Mouse (Mus musculus) adipocyte (in vitro differentiated cells): ENCODE data around the gene Mrps16.

Source experiments
- DNase-seq: peaks from one replicate; pipeline ENCODE4 v3.0.0-alpha.2; 2016; ENCODE audit warnings: low spot score

Gene Mrps16

DNA sequence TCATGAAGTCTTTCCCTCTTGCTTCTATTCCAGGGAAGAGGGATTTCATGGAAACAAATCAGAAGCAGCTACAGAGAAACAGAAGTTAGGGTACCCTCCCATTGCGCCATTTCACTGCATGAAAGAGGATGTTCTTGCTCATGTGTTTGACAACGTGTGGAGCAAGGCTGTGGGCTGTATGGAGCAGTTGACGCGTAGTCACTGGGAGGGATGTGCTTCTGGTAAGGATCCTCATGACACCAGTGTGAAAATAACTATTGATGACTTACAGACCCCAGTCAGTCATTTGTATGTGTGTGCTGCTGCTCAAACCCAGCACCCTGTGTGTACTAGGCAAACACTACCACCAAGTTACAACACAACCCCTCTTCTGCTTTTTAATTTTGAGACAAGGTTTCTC, 30.2 kb downstream of the Mrps16 start:
- no peak for DNase-seq

DNA sequence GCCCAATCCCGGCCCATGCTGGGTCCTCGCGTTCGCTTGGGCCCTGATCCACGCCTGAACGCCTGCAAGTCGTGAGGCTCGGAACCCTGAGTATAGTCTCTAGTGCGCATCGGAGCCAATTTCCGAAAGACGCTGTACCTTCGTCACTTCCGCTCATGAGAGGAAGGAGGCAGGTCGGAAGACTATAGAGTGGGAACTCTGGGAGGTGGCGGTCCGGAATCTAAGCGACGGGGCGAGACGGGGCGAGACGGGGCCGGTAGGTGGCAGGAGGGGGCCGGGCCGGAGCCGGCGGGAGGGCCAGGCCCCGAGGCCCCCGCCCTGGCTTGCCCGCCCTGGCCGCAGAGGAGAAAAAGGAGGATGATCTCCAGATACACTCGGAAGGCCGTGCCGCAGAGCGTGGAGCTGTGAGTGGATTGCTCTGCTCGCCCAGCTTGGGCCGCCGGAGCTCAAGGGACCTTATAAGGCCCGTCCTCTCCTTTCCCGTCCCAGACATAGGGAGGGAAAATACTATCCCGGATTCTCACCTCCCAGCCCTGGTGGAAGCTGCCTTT, 45.4 kb downstream of the Mrps16 start, which contains the start of the genes Ecd and Fam149b:
TSS of gene Ecd (minus strand) at position 131 of the 551 bp plus-strand sequence.
TSS of gene Fam149b (plus strand) at position 172 of the 551 bp plus-strand sequence.
- peak; percentile 94 for DNase-seq

DNA sequence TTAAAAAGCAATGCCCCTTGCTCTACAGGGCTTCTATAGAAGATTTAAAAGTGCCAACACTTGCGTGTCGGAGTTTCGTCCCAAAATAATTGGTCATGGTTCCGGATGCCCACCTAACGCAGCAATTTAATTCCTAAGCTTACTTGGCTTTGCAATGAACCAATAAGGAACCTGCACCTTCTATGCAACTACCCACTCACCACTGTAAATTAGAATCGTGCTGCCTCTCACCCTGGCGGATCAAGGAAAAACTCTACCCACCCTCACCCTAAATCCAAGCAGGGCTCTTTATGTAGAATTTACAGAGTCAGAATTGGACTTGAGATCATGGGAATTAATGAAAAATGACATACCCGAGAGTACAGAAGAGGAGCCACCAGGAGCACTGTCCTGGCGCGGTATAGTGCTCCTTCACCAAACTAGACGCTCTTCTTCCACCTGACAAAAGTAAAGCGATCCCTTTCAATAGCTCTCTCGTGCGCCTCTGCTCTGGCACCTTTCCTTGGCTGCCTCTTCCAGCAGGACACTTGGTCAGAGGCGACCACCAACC, 45.9 kb downstream of the Mrps16 start:
- no peak for DNase-seq

DNA sequence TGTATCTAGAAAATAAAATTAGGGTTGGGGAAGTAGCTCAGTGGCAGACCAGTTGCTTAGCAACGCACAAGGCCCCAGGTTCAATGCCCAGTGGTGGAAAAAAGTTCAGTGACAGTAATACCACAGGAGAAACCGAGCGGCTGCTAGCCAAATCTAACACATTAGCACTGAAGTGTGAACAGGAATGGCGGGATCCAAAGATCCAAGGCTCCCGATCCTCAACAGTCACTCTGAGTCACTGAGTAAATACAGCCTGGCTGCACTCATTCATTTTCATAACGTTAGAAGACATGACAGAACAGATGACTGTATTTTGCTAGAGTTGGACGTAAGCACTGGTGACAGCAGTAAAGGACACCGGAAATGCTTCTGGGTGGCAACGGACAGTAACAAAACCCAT, 47.5 kb downstream of the Mrps16 start:
- no peak for DNase-seq

DNA sequence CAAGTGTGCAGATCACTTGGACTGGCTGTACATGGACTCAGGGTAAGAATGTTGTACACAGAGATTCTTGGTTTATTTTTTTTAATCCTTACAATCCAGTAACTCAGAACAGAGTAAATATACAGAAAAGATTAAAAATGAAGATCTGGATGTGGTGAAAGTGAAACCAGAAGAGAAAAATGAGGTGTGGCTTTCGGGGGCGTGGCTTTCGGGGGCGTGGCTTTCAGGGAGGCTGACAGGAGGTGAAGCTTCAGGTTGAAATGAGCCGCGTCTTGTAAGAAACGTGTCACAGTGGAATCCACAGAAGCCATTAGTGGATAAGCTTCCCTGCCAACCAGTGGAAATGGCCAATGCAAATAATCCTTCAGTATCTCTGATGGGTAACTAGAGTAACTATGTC, 52.6 kb downstream of the Mrps16 start:
- no peak for DNase-seq

DNA sequence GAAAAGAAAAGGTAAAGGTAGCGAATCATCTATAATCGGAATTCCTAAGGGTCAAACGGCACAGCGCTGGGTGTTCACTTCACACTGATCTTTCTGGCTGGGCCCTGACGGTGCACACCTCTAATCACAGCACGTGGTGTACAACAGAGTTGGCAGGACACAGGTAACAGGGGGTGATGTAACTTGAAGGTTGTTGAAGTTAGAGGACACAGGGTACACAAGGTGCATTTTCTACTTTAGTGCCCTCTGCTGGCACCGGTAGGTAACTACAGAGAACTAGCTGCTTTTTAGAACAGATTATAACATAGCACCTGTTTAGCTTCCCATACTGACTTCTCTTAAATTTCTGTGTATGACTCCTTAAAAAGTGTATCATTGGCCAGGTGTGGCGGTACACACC, 53.3 kb downstream of the Mrps16 start:
- DNase-seq: peak; percentile 3

DNA sequence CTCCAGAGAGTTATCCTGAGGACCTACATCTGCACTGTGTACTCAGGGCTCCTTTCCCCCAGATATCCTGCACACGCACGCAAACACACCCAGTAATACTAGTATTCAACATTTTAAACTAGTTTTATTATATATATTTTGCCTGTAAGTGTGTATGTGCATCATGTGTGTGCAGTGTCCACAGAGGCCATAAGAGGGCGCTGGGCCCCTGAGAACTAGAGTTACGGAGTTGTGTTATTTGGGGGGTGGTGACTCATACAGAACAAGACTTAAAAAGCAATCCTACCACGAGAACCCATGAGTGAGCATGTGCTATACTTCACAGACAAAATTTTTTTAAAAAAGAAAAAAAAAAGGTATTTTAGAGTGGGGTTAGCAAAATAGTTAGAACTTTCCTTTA, 54.0 kb downstream of the Mrps16 start:
- DNase-seq: no peak
